Mouse (Mus musculus): ENCODE results near the gene Bend4.

DNA sequence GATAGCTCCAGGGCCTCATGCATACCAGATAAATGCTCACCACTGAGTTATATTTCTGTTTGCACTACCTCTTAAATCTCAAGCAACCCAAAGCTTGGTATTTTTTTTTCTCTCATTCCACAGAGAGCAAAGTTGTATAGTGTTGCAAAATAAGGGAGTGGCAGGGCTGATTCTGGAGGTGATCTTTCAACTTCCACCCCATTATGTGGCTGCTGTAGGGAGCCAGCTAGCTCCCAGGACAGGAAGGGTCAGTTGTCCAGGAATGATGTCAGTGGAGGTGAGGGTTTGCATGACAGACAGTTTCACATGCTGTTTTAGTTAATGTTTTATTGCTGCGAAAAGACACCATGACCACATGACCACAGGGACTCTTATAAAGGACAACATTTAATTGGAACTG lies 26.2 kb upstream of the Bend4 start:
- TF ChIP-seq CTCF (IDR thresholded peaks at IDR 0.05; ENCODE audit: borderline replicate concordance, control insufficient read depth, extremely low read depth, insufficient read depth, low read length, poor library complexity) (no peak), POLR2A (IDR thresholded peaks at IDR 0.05; ENCODE audit: control insufficient read depth, extremely low read depth, insufficient read depth, low read length, poor library complexity) (no peak)

All from thymus, adult 2 months (tissue).